Mouse (Mus musculus) right cerebral cortex, postnatal 4 days (tissue): ENCODE results near the gene Micu1.

Source experiments
- DNase-seq: peaks from one replicate; pipeline ENCODE4 v3.0.0-alpha.2; 2022

Micu1 gene

GRCm38 (mm10) chr10:59814505-59815155, 112.4 kb downstream of the Micu1 start:
- peak; percentile 58 for DNase-seq

- no peak for DNase-seq
These were observed 114.3 kb downstream of the Micu1 start for GRCm38 (mm10) chr10:59816569-59816968.

- DNase-seq, result no peak
These were observed 115.3 kb downstream of the Micu1 start for GRCm38 (mm10) chr10:59817528-59817927.

GRCm38 (mm10) chr10:59817991-59818390, 115.7 kb downstream of the Micu1 start:
- DNase-seq, result no peak

- DNase-seq, result no peak
These were observed 116.9 kb downstream of the Micu1 start for GRCm38 (mm10) chr10:59819146-59819545.

- no peak for DNase-seq
These were observed 118.6 kb downstream of the Micu1 start for GRCm38 (mm10) chr10:59820886-59821285.

GRCm38 (mm10) chr10:59821334-59822066, 119.2 kb downstream of the Micu1 start:
- DNase-seq, result no peak

- DNase-seq, result no peak
These were observed 120.6 kb downstream of the Micu1 start for GRCm38 (mm10) chr10:59822857-59823256.

GRCm38 (mm10) chr10:59825137-59825812, 123.0 kb downstream of the Micu1 start:
- no peak for DNase-seq

- DNase-seq, result no peak
These were observed 127.6 kb downstream of the Micu1 start for GRCm38 (mm10) chr10:59829886-59830285.

GRCm38 (mm10) chr10:59831950-59832349, 129.7 kb downstream of the Micu1 start:
- DNase-seq, result no peak

GRCm38 (mm10) chr10:59835301-59836155, 133.3 kb downstream of the Micu1 start:
- no peak for DNase-seq

- DNase-seq, result no peak
These were observed 135.2 kb downstream of the Micu1 start for GRCm38 (mm10) chr10:59837490-59837889.

- DNase-seq, result no peak
These were observed 139.2 kb downstream of the Micu1 start for GRCm38 (mm10) chr10:59841434-59841833.

GRCm38 (mm10) chr10:59843125-59843524, 140.8 kb downstream of the Micu1 start:
- DNase-seq, result no peak

- DNase-seq, result no peak
These were observed 142.4 kb downstream of the Micu1 start for GRCm38 (mm10) chr10:59844686-59845085.

GRCm38 (mm10) chr10:59846416-59846815, 144.1 kb downstream of the Micu1 start:
- no peak for DNase-seq

GRCm38 (mm10) chr10:59848079-59848877, 146.0 kb downstream of the Micu1 start:
- DNase-seq, result no peak

GRCm38 (mm10) chr10:59848953-59849352, 146.7 kb downstream of the Micu1 start:
- no peak for DNase-seq

GRCm38 (mm10) chr10:59849371-59849770, 147.1 kb downstream of the Micu1 start:
- no peak for DNase-seq

GRCm38 (mm10) chr10:59857157-59857556, 154.9 kb downstream of the Micu1 start:
- no peak for DNase-seq

GRCm38 (mm10) chr10:59860684-59861083, 158.4 kb downstream of the Micu1 start:
- DNase-seq, result no peak
